Comparison of ENCODE assay signal across 11 mouse cellular contexts in genomic region chr11:68321417-68321816, GRCm38 (mm10).
DNase-seq lines count a peak whose midpoint lies in the region; ATAC-seq and TF ChIP-seq lines count a peak whose summit lies in the region.
"Had no signal": no experiment of that assay in that cellular context is flagged by ENCODE, and none has a peak within 500 bp of the region (broad histone marks: within the 10 kb centered on the region; RNA-seq: fewer than 3 reads in every experiment).

No protein-coding gene starts in this region.

- 0 out of 2 replicates have a peak overlapping the region, but pooled peaks have one; percentile 21 for H3K27ac ChIP-seq in embryonic facial prominence, embryonic 10.5 days (replicated peaks)
- H3K27ac ChIP-seq in heart, postnatal 0 days (ENCODE audit: low read depth): peak overlapping the region; percentile 44; the same call in 1 of the 2 replicates
- no peak overlapping the region for H3K27ac ChIP-seq in hindbrain, embryonic 12.5 days
- H3K27ac ChIP-seq: hindbrain, postnatal 0 days; macrophage had no signal

- H3K9me3 ChIP-seq in embryonic facial prominence, embryonic 10.5 days: peaks cover 4% of the 10 kb centered on the region
- H3K9me3 ChIP-seq in heart, postnatal 0 days (replicated peaks; ENCODE audit: control insufficient read depth, low read length): no peaks in the 10 kb centered on the region
- 0 out of 2 replicates have a peak, but pooled peaks cover 6% of the 10 kb centered on the region for H3K9me3 ChIP-seq in hindbrain, embryonic 12.5 days (replicated peaks)

- 61% methylated on average over 7 of the region's 7 CpGs for WGBS in embryonic facial prominence, embryonic 10.5 days
- 40% methylated on average over 7 of the region's 7 CpGs for WGBS in heart, postnatal 0 days
- 63% methylated on average over 7 of the region's 7 CpGs for WGBS in hindbrain, embryonic 12.5 days

- no peak overlapping the region for H3K4me2 ChIP-seq in heart, postnatal 0 days (ENCODE audit: low read depth, low read length)
- no peak overlapping the region for H3K4me2 ChIP-seq in hindbrain, embryonic 12.5 days (replicated peaks)

- H3K27me3 ChIP-seq in Patski: no peaks in the 10 kb centered on the region
- 0 out of 2 replicates have a peak, but pooled peaks cover 4% of the 10 kb centered on the region for H3K27me3 ChIP-seq in embryonic facial prominence, embryonic 10.5 days (replicated peaks; ENCODE audit: low read depth, poor library complexity, severe bottlenecking)
- H3K27me3 ChIP-seq in heart, postnatal 0 days (ENCODE audit: control insufficient read depth, insufficient read depth, low read length): no peaks in the 10 kb centered on the region
- no peaks in the 10 kb centered on the region for H3K27me3 ChIP-seq in hindbrain, embryonic 12.5 days

- peak; percentile 94 for ATAC-seq in Patski
- ATAC-seq in heart, postnatal 0 days (ENCODE audit: insufficient read depth, low read depth): peak; percentile 70
- ATAC-seq in hindbrain, embryonic 12.5 days (ENCODE audit: low FRiP score): no peak
- ATAC-seq: hindbrain, postnatal 0 days had no signal

- no peak overlapping the region for H3K4me3 ChIP-seq in embryonic facial prominence, embryonic 10.5 days
- no peak overlapping the region for H3K4me3 ChIP-seq in heart, postnatal 0 days (ENCODE audit: low read depth, low read length)
- H3K4me3 ChIP-seq in hindbrain, embryonic 12.5 days: no peak overlapping the region

- no peak overlapping the region for H3K9ac ChIP-seq in heart, postnatal 0 days (replicated peaks; ENCODE audit: low read depth, low read length)
- H3K9ac ChIP-seq in hindbrain, embryonic 12.5 days: no peak overlapping the region

- peaks cover 16% of the 10 kb centered on the region for H3K4me1 ChIP-seq in embryonic facial prominence, embryonic 10.5 days
- 0 out of 2 replicates have a peak, but pooled peaks cover 13% of the 10 kb centered on the region for H3K4me1 ChIP-seq in heart, postnatal 0 days (ENCODE audit: control insufficient read depth, insufficient read depth)
- H3K4me1 ChIP-seq in hindbrain, embryonic 12.5 days: 0 out of 2 replicates have a peak, but pooled peaks cover 3% of the 10 kb centered on the region

- TF ChIP-seq EP300 in heart, postnatal 0 days (IDR thresholded peaks at IDR 0.05; ENCODE audit: low read depth): no peak

- TF ChIP-seq CTCF in Patski (IDR thresholded peaks at IDR 0.05): no peak
- TF ChIP-seq CTCF in heart, postnatal 0 days (IDR thresholded peaks at IDR 0.05; ENCODE audit: low read depth): no peak

- DNase-seq in Patski (ENCODE audit: low read depth, low spot score): peak; percentile 91
- no peak for DNase-seq in embryonic facial prominence, embryonic 10.5 days (ENCODE audit: low spot score)
- peak; percentile 32 for DNase-seq in heart, postnatal 0 days (ENCODE audit: low spot score)
- DNase-seq in kidney, postnatal 14 days: peak; percentile 63
- DNase-seq in cerebellum, adult 11 months: no peak
- DNase-seq in ovary, postnatal 10 days (ENCODE audit: low spot score): no peak
- DNase-seq in embryo, embryonic 10 days (ENCODE audit: low spot score): no peak
- DNase-seq: cerebellum, postnatal 36 days had no signal

- H3K36me3 ChIP-seq in embryonic facial prominence, embryonic 10.5 days (replicated peaks): peaks cover 7% of the 10 kb centered on the region
- no peaks in the 10 kb centered on the region for H3K36me3 ChIP-seq in heart, postnatal 0 days (replicated peaks; ENCODE audit: control insufficient read depth, insufficient read depth, low read length)
- no peaks in the 10 kb centered on the region for H3K36me3 ChIP-seq in hindbrain, embryonic 12.5 days

- in situ Hi-C loops in Patski (cut with MboI; ENCODE audit: low pct_unique_long_range_greater_than_20kb): no loop called here

- CTCF ChIA-PET in Patski (lab: Charles Lee): no interaction called here

- POLR2A ChIA-PET in Patski (lab: Charles Lee): interaction anchor here (0.5 to 1.4 kb wide), 2 partner anchors 18 to 59 kb away, joined by 3 to 4 read pairs; no protein-coding TSS in a partner anchor

Comparison
In these comparisons a context has a peak if more than half of its experiments do, and no peak if none do; other contexts are left out.
1. DNase-seq: peak in Patski (single experiment), heart, postnatal 0 days (single experiment) and kidney, postnatal 14 days (single experiment); none in embryonic facial prominence, embryonic 10.5 days (single experiment), cerebellum, adult 11 months (single experiment), ovary, postnatal 10 days (single experiment) and embryo, embryonic 10 days (single experiment).